Mouse (Mus musculus): Measurements from ENCODE around the gene Zfp160. TPM values are rescaled to one million over a fixed set of nuclear protein-coding genes. Genes with fewer than 3 reads are reported as not detected.

The Zfp160 gene
- total RNA-seq (2014; fragmentation: Nextera tagmentation) (37.9 and 47.3 TPM in 2 replicates), total RNA-seq (2017) (28.4 and 31.1 TPM in 2 replicates), polyA plus RNA-seq (2012) (0.79 and 1.4 TPM in 2 replicates)

- TF ChIP-seq GATA2 (IDR thresholded peaks at IDR 0.05; ENCODE audit: borderline replicate concordance, low read depth, low read length): no peak
- no peak for TF ChIP-seq GATA1 (IDR thresholded peaks at IDR 0.05; ENCODE audit: borderline replicate concordance, low read length)
- TF ChIP-seq TAL1 (conservative IDR thresholded peaks at IDR 0.05; ENCODE audit: low read depth, low read length): no peak
- no peak for TF ChIP-seq POLR2AphosphoS5 (IDR thresholded peaks at IDR 0.05; ENCODE audit: insufficient replicate concordance, low read depth, low read length)
- TF ChIP-seq CTCF (IDR thresholded peaks at IDR 0.05; ENCODE audit: low read depth, low read length): no peak
- H3K9me3 ChIP-seq (replicated peaks): no peaks in the 10 kb centered on the region
- H3K36me3 ChIP-seq (replicated peaks): peaks cover 29% of the 10 kb centered on the region
Observed at GRCm38 (mm10) chr17:21008382-21009331, at the start of gene Zfp160. Zfp160 (plus strand) TSS chr17:21008903.

GRCm38 (mm10) chr17:20960386-20960785 is 48.3 kb upstream of the Zfp160 start:
- Histone ChIP-seq H3K4me3 (ENCODE audit: low read depth, low read length) (no peak overlapping the region), H3K36me3 (replicated peaks) (peaks cover 100% of the 10 kb centered on the region), H3K27me3 (ENCODE audit: insufficient read depth, low read length) (no peaks in the 10 kb centered on the region), H3K9me3 (replicated peaks) (no peaks in the 10 kb centered on the region), H3K4me1 (ENCODE audit: insufficient read depth, low read depth, low read length) (no peaks in the 10 kb centered on the region)
- no peak for ATAC-seq (ENCODE audit: extremely low read depth, insufficient number of reproducible peaks, low FRiP score, poor library complexity, severe bottlenecking)
- TF ChIP-seq TAL1 (conservative IDR thresholded peaks at IDR 0.05; ENCODE audit: low read depth, low read length) (no peak), POLR2AphosphoS5 (IDR thresholded peaks at IDR 0.05; ENCODE audit: insufficient replicate concordance, low read depth, low read length) (no peak), GATA2 (IDR thresholded peaks at IDR 0.05; ENCODE audit: borderline replicate concordance, low read depth, low read length) (no peak), GATA1 (IDR thresholded peaks at IDR 0.05; ENCODE audit: borderline replicate concordance, low read length) (no peak), CTCF (IDR thresholded peaks at IDR 0.05; ENCODE audit: low read depth, low read length) (no peak)
- no peak for DNase-seq (ENCODE audit: low spot score)

More at GRCm38 (mm10) chr17:21008382-21009331, at the start of gene Zfp160:
- H3K4me1 ChIP-seq (ENCODE audit: insufficient read depth, low read depth, low read length): peaks cover 26% of the 10 kb centered on the region
- H3K4me3 ChIP-seq (ENCODE audit: low read depth, low read length): peak within 1 kb of the TSS; percentile 85
- ATAC-seq (ENCODE audit: extremely low read depth, insufficient number of reproducible peaks, low FRiP score, poor library complexity, severe bottlenecking) (peak; percentile 98), DNase-seq (ENCODE audit: low spot score) (peak; percentile 51)
- no peaks in the 10 kb centered on the region for H3K27me3 ChIP-seq (ENCODE audit: insufficient read depth, low read length)

- TF ChIP-seq CTCF (IDR thresholded peaks at IDR 0.05; ENCODE audit: low read depth, low read length) (no peak), GATA2 (IDR thresholded peaks at IDR 0.05; ENCODE audit: borderline replicate concordance, low read depth, low read length) (no peak), TAL1 (conservative IDR thresholded peaks at IDR 0.05; ENCODE audit: low read depth, low read length) (no peak), POLR2AphosphoS5 (IDR thresholded peaks at IDR 0.05; ENCODE audit: insufficient replicate concordance, low read depth, low read length) (no peak), GATA1 (IDR thresholded peaks at IDR 0.05; ENCODE audit: borderline replicate concordance, low read length) (no peak)
- Histone ChIP-seq H3K4me3 (ENCODE audit: low read depth, low read length) (no peak overlapping the region), H3K4me1 (ENCODE audit: insufficient read depth, low read depth, low read length) (no peaks in the 10 kb centered on the region), H3K27me3 (ENCODE audit: insufficient read depth, low read length) (no peaks in the 10 kb centered on the region), H3K36me3 (replicated peaks) (peaks cover 92% of the 10 kb centered on the region), H3K9me3 (replicated peaks) (no peaks in the 10 kb centered on the region)
- ATAC-seq (ENCODE audit: extremely low read depth, insufficient number of reproducible peaks, low FRiP score, poor library complexity, severe bottlenecking): no peak
- no peak for DNase-seq (ENCODE audit: low spot score)
Observed at GRCm38 (mm10) chr17:20965421-20965820, 43.3 kb upstream of the Zfp160 start.

GRCm38 (mm10) chr17:20966681-20967080 is 42.0 kb upstream of the Zfp160 start:
- TF ChIP-seq CTCF (IDR thresholded peaks at IDR 0.05; ENCODE audit: low read depth, low read length) (no peak), GATA1 (IDR thresholded peaks at IDR 0.05; ENCODE audit: borderline replicate concordance, low read length) (no peak), POLR2AphosphoS5 (IDR thresholded peaks at IDR 0.05; ENCODE audit: insufficient replicate concordance, low read depth, low read length) (no peak), TAL1 (conservative IDR thresholded peaks at IDR 0.05; ENCODE audit: low read depth, low read length) (no peak), GATA2 (IDR thresholded peaks at IDR 0.05; ENCODE audit: borderline replicate concordance, low read depth, low read length) (no peak)
- no peaks in the 10 kb centered on the region for H3K4me1 ChIP-seq (ENCODE audit: insufficient read depth, low read depth, low read length)
- no peak for ATAC-seq (ENCODE audit: extremely low read depth, insufficient number of reproducible peaks, low FRiP score, poor library complexity, severe bottlenecking)
- no peaks in the 10 kb centered on the region for H3K9me3 ChIP-seq (replicated peaks)
- no peaks in the 10 kb centered on the region for H3K27me3 ChIP-seq (ENCODE audit: insufficient read depth, low read length)
- no peak overlapping the region for H3K4me3 ChIP-seq (ENCODE audit: low read depth, low read length)
- no peak for DNase-seq (ENCODE audit: low spot score)
- peaks cover 80% of the 10 kb centered on the region for H3K36me3 ChIP-seq (replicated peaks)

- no peak for TF ChIP-seq GATA1 (IDR thresholded peaks at IDR 0.05; ENCODE audit: borderline replicate concordance, low read length)
- TF ChIP-seq POLR2AphosphoS5 (IDR thresholded peaks at IDR 0.05; ENCODE audit: insufficient replicate concordance, low read depth, low read length): no peak
- no peak for TF ChIP-seq CTCF (IDR thresholded peaks at IDR 0.05; ENCODE audit: low read depth, low read length)
- no peak for TF ChIP-seq TAL1 (conservative IDR thresholded peaks at IDR 0.05; ENCODE audit: low read depth, low read length)
- no peak for TF ChIP-seq GATA2 (IDR thresholded peaks at IDR 0.05; ENCODE audit: borderline replicate concordance, low read depth, low read length)
- H3K27me3 ChIP-seq (ENCODE audit: insufficient read depth, low read length): peaks cover 3% of the 10 kb centered on the region; the same call in 1 of the 2 replicates
- H3K4me1 ChIP-seq (ENCODE audit: insufficient read depth, low read depth, low read length): no peaks in the 10 kb centered on the region
- H3K4me3 ChIP-seq (ENCODE audit: low read depth, low read length): no peak overlapping the region
- DNase-seq (ENCODE audit: low spot score) (no peak), ATAC-seq (ENCODE audit: extremely low read depth, insufficient number of reproducible peaks, low FRiP score, poor library complexity, severe bottlenecking) (no peak)
- no peaks in the 10 kb centered on the region for H3K9me3 ChIP-seq (replicated peaks)
- no peaks in the 10 kb centered on the region for H3K36me3 ChIP-seq (replicated peaks)
Observed at GRCm38 (mm10) chr17:20993716-20994115, 15.0 kb upstream of the Zfp160 start.

GRCm38 (mm10) chr17:20996364-20996763 is 12.3 kb upstream of the Zfp160 start, which contains the start of gene Vmn1r233:
Vmn1r233 (minus strand) TSS chr17:20996464.
- ATAC-seq (ENCODE audit: extremely low read depth, insufficient number of reproducible peaks, low FRiP score, poor library complexity, severe bottlenecking): no peak
- Histone ChIP-seq H3K36me3 (replicated peaks) (no peaks in the 10 kb centered on the region), H3K9me3 (replicated peaks) (no peaks in the 10 kb centered on the region)

More at GRCm38 (mm10) chr17:20996364-20996763, 12.3 kb upstream of the Zfp160 start, which contains the start of gene Vmn1r233:
- no peaks in the 10 kb centered on the region for H3K4me1 ChIP-seq (ENCODE audit: insufficient read depth, low read depth, low read length)
- no peak within 1 kb of the TSS for H3K4me3 ChIP-seq (ENCODE audit: low read depth, low read length)
- TF ChIP-seq GATA1 (IDR thresholded peaks at IDR 0.05; ENCODE audit: borderline replicate concordance, low read length) (no peak), CTCF (IDR thresholded peaks at IDR 0.05; ENCODE audit: low read depth, low read length) (no peak), GATA2 (IDR thresholded peaks at IDR 0.05; ENCODE audit: borderline replicate concordance, low read depth, low read length) (no peak), POLR2AphosphoS5 (IDR thresholded peaks at IDR 0.05; ENCODE audit: insufficient replicate concordance, low read depth, low read length) (no peak), TAL1 (conservative IDR thresholded peaks at IDR 0.05; ENCODE audit: low read depth, low read length) (no peak)
- no peak for DNase-seq (ENCODE audit: low spot score)
- peaks cover 3% of the 10 kb centered on the region; the same call in 1 of the 2 replicates for H3K27me3 ChIP-seq (ENCODE audit: insufficient read depth, low read length)

Data from G1E (cell line).